Mouse (Mus musculus) right cerebral cortex, postnatal 14 days (tissue): ENCODE measurements around the gene Svbp.

Source experiments
- DNase-seq: peaks from one replicate; pipeline ENCODE4 v3.0.0; 2022

The Svbp gene

DNA sequence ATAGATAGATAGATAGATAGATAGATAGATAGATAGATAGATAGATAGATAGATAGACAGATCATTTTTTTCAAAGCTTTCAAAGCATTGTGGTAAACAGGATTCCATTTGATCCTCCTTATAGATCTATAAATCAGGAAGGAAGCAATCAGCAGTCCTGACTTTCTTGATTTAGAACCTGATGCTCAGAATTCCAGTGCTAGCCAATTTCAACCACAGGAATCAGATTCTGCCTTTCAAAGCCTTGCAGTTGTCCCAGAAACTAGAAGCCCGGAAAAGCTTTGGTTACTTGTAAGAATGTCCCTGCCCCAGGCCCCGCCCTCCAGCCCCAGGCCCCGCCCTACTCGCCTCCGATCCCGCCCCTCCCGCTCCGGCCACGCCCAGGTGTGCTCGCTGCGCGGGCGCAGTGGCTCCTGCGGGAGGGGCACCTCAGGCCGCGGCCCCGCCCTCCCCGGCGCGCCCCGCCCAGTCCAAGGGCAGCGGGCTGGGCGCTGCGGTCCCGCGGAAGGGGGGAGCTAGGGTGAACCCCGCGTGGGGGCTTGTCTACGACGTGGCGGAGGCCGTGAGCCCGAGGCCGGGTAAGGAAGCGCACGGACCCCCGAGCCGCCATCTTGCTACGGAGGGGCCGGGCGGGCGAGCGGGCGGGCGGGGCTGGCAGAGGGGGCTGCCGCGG lies at the start of gene Svbp:
Gene Svbp, plus strand, starts transcription at position 398 of the 673 bp plus-strand sequence.
- DNase-seq = peak; percentile 93

DNA sequence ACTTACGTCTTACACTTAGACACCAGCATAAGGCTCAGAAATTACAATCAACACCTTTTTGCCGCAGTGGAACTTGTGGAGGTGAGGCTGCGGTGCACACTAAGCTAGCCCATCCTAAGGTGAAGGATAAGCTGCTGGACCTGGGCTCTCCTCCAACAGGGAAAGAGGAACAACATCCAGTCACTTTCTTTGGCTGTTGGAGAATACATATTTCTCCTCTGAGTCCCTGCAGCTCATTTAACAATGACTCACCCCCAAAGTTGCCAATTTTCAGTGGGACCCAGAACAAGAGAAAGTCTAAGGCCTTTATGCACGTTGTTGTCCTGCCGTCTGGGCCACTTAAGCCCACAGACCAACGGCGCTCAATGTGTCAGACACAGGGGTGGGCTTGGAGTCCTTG lies 48.3 kb upstream of the Svbp start:
- DNase-seq = no peak

DNA sequence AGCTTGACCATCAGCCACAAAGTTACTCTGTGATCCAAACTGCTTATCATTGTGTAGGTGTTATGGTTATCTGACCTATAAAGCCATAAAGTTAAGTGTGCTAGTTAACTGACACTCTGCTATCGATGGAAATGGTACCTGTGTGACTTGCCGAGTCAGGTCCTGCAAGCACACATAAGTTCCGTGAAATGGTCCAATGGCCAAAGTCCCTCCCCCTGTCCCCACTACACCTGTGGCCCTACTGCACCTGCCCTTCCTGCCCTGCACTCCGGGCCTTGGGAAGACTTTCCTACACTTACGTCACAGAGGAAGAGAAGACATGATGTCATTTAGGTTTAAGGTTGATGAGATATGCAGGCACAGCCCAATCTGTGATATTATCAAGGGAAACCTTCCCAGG lies 47.8 kb upstream of the Svbp start:
- no peak for DNase-seq

DNA sequence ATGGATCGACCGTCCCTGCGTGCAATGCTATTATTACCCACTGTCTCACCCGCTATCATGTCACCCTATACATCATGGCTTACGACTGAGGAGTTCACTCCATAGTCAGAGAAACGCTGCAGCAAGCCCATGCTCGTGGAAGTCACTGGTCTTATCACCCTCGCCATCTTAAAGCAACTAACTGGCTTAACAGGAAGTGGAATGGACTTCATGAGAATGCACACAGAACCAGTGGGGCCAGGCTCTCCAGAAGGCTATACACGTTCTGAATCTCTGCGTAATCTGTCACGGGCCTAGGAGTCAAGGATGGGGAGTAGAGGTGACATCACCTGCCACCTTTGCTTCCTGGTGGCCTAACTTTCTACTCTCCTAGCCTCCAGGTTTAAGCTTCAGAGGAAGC lies 46.4 kb upstream of the Svbp start:
- DNase-seq = no peak

DNA sequence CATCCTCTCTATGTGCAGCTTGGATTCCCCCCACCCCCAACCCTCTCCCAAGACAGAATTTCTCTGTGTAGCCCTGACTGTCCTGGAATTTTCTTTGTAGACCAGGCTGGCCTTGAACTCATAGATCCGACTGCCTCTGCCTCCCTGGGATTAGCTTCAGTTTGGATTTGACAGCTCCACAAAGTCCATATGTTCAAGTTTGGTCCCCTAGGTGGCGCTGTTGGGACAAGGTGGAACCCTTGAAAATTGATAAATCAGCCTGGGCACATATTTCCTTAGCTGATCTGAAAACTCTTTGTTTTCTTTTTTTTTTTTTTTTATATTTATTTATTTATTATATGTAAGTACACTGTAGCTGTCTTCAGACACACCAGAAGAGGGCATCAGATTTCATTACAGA lies 37.9 kb upstream of the Svbp start:
- peak; percentile 69 for DNase-seq

DNA sequence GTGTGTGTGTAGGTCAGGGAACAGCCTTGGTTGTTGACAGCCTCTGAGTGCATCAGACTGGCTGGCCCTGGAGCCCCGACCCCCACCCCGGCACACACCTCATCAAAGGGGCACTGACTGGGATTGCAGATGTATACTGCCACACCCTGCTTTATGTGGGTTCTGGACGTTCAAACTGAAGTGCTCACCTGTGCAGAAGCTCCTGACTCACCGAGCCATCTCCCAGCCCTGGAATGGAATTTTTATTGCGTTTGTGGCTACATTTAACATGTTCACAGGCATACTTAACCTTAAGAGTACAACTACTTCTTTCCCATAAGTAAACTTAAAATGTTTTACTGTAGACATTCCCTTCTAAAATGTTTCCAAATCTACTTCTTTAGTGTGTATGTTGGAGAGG lies 37.2 kb upstream of the Svbp start:
- DNase-seq = no peak

DNA sequence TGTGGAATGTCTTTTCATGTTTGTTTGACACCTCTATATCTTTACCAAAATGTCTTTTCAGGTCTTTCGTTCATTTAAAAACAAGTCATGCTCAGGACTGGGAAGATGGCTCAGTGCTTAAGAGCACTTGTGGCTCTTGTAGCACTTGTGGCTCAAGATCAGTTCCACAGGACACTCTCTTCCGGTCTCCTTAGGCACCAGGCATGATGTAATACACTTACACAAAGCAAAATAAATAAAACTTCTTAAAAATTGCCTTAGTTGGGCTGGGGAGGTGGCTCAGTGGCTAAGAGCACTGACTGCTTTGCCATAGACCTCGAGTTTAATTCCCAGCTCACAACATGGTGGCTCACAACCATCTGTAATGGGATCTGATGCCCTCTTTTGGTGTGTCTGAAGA lies 33.7 kb upstream of the Svbp start:
- DNase-seq = no peak

DNA sequence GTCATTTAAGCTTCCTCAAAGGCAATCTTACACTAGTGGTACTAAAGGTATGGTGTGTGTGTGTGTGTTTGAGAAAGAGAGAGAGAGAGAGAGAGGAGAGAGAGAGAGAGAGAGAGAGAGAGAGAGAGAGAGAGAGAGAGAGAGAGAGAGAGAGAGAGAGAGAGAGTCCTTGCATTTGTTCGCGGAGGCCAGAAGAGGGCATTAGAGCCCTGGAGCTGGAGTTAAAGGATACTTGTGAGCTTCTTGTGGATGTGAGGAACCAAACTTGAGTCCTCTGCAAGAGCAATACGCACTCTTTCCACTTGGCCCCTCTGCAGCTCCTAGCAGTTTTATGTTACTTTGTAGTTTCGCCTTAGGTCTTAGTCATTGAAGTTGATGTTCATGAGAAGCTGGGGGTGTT lies 32.1 kb upstream of the Svbp start:
- no peak for DNase-seq

DNA sequence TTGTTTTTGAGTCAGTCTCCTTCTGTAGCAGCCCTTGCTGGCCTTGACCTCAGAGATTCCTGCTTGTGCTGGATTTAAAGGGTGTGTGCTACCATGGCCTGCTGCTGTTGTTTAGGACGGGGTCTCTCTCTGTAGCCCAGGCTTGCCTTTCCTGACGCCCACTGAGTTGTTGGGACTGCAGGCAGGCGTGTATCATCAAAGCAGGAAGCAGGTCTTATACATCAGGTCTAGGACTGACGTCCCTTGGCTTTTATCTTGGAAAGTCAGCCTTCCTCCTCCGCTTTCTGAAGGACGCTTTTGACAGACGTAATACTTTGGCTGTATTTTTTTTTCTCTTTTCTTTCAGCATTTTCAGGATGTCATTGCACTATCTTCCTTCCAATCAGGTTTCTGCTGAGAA lies 29.2 kb upstream of the Svbp start:
- DNase-seq = no peak

DNA sequence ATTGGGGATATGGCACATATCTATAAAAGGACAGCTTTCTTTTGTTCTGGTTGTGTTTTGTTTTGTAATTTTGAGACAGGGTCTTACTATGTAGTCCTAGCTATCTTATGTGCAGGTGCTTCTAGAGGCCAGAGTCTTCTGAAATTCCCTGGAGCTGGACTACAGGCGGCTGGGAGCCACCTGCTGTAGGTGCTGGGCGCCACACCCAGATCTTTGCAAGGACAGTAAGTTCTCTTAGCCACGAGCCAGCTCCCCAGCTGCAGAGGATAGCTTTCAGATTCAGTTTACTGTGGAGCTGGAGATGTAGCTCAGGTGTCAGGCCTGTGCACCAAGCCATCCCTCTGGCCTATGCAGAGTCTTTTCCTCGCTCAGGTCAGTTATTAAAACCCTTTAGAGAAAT lies 28.0 kb upstream of the Svbp start:
- DNase-seq = no peak

DNA sequence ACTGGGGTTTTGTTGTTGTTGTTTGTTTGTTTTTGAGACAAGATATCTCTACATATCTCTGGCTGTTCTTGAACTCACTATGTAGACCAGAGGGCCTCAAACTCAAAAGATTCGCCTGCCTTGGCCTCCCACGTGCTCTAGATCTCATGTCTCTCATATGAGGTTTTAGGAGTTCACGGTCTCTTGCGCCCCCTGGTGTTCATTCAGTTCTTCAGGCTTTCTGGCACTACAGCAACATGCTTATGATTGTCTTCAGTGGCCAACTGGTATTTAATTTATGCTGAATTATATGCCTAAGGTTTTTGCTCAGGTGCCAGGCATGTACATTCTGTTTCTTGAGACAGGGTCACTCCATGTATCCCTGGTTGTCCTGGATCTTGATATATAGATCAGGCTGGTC lies 27.4 kb upstream of the Svbp start:
- peak; percentile 88 for DNase-seq

DNA sequence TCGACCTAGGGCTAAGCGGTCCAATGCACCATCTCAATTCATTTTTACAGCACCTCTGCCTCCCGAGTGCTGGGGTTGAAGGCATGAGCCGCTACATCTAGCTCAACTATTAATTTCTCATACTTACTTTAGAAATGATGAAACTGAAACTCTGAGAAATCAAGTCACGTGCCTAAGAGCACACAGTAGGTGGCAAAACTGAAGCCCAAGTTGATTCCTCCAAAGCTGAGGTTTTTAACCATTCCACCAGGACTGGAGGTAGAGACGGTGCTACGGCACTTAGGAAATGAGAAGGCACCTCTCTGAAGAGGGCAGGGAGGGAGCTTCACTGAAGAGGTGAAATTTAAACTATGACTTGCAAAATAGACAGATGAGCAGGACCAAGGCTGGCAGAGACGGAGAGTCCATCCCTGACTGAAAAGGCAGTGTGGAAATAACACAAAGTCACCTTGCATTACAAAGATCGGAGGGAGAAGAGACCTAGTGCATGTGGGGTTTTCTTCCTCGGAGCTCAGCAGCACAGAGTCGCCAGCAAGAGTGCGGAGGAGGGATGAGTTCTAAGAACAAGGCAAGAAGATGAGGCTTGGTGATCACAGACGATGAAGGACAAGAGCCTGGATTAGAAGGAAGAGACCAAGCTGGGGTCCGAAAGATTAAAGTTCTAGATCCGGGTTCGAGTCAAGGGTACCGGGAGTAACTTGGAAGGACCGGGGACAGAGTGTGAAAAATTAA lies 22.0 kb upstream of the Svbp start:
- DNase-seq = no peak

DNA sequence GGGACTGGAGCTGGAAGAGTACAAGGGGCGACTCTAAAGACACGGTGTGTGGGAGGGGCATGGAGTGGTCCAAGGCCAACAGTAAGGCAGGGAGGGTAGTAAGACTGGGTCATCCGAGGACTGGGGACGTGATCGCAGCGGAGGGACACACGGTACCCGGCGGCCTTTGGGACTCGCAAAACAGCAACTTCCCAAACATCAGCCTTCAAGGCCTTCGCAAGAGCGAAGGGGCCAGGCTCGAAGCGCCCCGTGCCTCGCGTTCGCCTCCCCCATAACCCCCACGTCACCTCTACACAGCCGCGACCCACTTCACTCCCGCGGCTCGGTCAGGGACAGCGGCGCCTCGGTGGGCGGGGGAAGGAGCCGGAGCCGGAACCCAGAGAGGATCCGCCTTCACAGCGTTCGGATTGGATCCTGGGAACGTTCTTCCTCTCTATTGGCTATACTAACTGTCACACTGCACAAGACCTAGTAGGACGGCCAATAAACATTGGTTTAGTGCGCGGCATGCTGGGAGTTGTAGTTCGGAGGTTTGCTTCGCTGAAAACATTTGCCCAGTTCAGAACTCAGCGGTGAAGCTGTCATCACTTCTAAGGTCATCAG lies 21.2 kb upstream of the Svbp start, which contains the start of gene Zfp691:
Gene Zfp691, minus strand, starts transcription at position 345 of the 603 bp plus-strand sequence.
- DNase-seq = peak; percentile 92

DNA sequence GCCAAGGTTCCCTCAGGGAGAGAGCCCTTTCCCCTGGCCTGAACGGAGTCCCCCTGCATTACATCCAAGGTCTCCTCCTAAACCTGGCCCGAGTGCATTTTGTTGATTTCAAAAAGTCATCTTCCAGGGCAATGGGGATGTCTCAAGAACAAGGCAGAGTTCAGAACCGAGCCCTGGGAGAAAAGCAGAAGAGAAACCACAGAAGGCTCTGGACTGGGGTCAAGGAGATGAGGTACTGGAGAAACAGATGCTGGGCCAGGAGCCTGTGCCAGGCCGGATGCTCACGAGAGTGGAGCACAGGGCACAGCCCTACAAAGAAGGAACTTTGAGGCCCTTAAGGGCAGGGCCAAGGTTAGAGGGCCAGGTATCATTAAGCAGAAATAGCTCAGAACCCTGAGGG lies 17.4 kb upstream of the Svbp start:
- no peak for DNase-seq

DNA sequence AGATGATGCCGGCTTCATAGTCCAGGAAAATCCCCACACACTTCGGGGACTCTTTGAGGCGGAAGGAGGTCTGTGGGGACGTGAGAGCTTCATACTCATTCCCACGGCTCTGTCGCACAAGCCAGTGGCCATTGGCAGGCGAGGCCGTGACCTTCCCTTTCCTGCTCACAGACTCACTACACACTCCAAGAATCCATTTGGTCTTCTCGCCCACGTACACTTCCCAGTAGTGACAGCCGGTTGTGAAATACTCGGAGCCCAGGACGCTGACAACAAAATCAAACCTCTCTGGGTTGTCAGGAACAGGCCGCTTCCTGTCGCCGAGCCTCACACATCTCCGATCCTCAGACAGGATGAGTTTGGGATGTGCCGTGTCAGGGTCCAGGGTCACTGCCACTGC lies 16.8 kb upstream of the Svbp start:
- DNase-seq = no peak

DNA sequence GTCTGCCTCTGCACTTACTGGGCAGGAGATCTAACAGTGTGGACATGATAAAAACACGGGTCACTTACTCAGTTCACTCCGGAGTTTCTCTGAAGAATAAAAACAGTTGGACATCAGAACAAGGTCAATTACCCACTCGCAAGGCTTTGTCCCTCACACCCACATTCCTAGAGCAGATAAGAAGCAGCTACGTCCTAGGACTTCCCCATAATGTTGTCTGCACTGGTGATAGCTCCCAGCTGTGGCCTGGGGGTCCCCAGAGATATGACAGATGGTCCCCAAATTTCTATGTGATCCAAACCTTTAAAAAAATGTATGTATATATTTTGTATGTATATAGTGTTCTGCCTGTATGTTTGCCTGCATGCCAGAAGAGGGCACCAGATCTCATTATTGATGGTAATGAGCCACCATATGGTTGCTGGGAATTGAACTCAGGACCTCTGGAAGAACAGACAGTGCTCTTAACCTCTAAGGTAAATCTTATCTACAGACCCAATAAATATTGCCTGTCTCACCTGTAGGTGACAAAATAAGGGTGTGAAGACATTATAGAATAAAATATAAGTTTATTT lies 14.9 kb upstream of the Svbp start:
- no peak for DNase-seq

DNA sequence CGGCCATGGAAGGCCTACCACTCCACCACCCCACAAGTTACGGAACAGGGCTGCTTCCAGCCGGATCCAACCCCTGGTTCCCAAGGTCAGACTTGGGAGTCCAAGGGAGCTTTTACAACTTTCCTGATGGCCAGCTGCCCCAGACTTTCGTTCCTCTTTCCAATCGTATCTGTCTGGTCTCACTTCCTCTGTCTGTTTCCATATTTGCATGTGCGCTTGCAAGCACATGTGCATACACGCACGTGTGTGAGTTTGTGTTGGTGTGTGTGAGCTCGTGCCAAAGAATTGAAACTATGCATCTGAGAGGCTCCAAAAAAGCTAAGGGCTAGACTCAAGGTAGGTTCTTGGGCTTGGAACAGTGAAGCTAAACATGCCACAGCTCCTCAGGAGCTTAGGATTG lies 13.7 kb upstream of the Svbp start:
- DNase-seq = no peak

DNA sequence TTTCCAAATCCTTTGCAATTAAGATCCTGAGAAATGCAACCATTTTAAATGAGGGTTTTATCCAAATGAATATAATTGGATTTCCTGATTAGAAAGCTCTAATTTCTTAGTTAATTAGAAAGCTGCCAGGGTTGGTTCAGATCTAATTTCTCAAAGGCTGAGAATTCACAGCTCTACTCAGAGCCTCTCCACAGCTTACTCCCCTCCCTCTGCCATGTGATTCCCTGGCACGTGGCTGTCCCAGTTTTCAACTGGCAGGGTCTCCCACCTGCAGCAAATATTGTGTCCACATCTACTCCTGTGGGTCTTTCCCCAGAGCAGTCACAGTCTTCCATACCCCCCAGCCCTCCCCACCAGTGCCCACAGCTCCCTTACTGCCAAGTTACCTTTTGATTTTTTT lies 11.6 kb upstream of the Svbp start:
- no peak for DNase-seq

DNA sequence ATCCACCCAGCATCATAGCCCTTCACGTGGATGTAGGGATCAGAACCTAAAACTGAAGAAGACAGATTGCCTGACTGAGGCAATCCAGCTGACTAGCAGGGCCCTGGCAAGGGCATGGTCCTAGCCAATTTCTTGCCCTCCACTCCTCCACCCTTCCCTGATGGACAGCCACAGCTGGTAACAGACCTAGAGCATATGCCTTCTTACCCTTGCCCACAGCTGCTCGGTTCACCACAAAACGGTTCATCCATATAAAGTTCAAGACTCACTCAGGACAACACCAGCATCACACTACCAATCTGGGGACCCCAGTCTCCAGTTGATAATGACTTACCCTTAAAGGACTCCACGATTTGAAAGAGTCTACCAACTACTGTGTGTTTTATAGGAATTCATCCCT lies 9.3 kb upstream of the Svbp start:
- DNase-seq = no peak

DNA sequence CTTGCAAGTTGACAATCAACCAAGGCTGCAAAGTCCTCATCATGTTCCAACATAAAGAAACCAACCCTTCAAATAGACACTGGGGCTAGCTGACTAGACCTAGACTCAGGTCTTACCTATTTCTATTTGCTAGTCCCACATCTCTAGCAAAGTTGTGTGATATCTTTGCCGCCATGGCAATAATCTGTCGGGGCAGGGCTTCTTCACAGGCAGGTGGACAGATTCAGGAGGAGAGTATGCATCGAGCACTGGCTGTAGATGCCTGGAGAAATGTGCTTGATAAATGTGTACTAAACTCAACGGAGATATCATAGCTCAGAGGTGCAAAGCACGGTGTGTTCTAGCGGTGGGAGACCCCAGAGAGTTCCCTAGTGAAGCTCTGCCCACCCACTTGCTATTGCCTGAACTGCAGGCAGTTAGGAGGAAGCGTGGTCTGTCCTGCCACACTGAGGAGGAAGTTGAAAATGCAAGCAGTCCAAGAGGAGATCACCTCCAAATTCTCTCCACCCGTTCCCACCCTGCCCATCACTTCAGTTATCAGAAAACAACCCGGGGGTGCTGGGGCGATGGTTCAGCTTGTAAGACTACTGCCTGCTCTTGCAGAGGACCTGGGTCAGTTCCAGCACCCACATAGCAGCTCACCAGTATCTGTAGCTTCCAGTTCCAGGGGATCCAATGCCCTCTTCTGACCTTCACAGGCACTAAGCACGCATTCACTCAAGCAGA lies 6.9 kb upstream of the Svbp start:
- no peak for DNase-seq

DNA sequence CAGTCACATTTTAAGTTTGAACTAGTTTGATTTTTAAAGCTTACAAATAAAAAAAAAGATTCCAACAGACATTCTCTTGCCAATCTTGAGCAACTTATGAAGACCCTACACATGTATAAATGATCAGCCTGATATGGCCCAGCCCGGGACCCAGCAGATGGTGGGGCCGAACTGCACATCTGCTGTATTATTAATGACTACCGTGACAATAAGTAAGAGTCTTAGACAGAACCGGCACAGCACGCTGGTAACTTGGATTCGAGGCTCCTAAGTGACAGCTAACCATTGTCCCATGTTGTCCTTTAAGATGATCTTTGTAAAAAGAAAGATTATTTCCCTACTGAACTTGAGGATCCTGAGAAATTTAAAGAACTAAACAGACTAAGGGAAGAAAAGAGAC lies 5.7 kb upstream of the Svbp start:
- DNase-seq = no peak

DNA sequence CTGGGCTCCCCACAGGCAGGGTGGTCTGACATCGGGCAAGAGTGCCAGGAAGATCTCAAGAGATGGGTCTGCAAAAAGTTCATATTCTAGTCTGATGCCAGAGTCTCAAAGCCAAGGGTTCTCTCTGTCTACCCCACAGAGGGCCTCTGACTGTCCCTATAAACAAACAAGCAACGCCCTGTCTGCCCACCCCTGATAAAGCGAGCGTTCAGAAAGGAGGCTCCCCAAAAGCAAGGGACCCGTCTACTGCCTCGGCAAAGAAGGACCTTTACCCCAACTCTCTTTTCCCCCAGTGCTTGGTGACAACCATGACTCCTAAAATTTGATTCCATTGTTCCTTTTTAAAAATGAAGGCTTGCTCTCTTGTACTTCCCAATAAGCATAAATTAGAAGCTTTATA lies 5.2 kb upstream of the Svbp start, which contains the start of gene Ermap:
Gene Ermap, minus strand, starts transcription at position 148 of the 400 bp plus-strand sequence.
- no peak for DNase-seq

DNA sequence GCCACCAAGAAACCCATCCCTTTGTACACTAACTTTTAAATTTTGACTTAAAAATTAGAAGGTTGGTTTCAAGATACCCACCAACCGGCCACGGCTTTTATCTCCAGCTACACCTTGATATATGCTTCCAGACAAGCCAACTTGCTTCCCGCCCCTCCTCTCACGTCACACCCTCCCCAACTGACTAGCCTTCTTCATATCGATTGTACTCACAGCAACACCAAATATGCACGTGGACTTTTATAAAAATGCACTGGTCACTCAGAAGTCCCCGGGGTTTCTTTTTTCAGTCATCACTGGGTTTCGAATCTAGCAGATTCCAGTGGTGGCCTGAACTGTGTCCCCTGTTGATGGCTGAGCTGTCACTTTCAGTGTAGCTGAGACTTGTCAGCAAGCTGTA lies 4.5 kb upstream of the Svbp start:
- no peak for DNase-seq
